Mouse (Mus musculus) hindbrain, embryonic 13.5 days (tissue): ENCODE measurements around the gene Cercam. TPM values are rescaled to one million over a fixed set of nuclear protein-coding genes. Genes with fewer than 3 reads are reported as not detected.

Experiments
- ATAC-seq: fragments of 200-750 bp; cut with Nextera tagmentation; 2 replicates; pipeline ENCODE4 v1.8.0; 2017; ENCODE audit warnings: moderate TSS enrichment; ENCODE audit not compliant: low FRiP score
- H3K27ac ChIP-seq: fragments of 300-500 bp; sonication (generic); 2 replicates; pipeline ENCODE4 v1.5.1; 2015; ENCODE audit warnings: inconsistent platforms, mild to moderate bottlenecking, moderate library complexity
- H3K27me3 ChIP-seq: fragments of 300-500 bp; sonication (generic); 2 replicates; pipeline ENCODE4 v1.6.1; 2015; ENCODE audit warnings: mild to moderate bottlenecking, inconsistent platforms
- H3K36me3 ChIP-seq: fragments of 300-500 bp; sonication (generic); 2 replicates; pipeline ENCODE4 v1.6.1; 2015; ENCODE audit warnings: mild to moderate bottlenecking, inconsistent platforms
- H3K4me1 ChIP-seq: fragments of 300-500 bp; sonication (generic); replicated peaks from 2 replicates; pipeline ENCODE4 v1.6.1; 2015; ENCODE audit warnings: inconsistent platforms
- H3K4me2 ChIP-seq: fragments of 300-500 bp; sonication (generic); 2 replicates; pipeline ENCODE4 v1.6.1; 2015; ENCODE audit warnings: inconsistent platforms, mild to moderate bottlenecking, moderate library complexity
- H3K4me3 ChIP-seq: fragments of 300-500 bp; sonication (generic); 2 replicates; pipeline ENCODE4 v1.5.1; 2015; ENCODE audit warnings: mild to moderate bottlenecking, inconsistent platforms
- H3K9ac ChIP-seq: fragments of 300-500 bp; sonication (generic); 2 replicates; pipeline ENCODE4 v1.6.1; 2015; ENCODE audit warnings: mild to moderate bottlenecking, inconsistent platforms
- H3K9me3 ChIP-seq: fragments of 300-500 bp; sonication (generic); 2 replicates; pipeline ENCODE4 v1.6.1; 2016; ENCODE audit warnings: inconsistent platforms
- WGBS: fragments of 180-500 bp; shearing (Covaris S2); methylation state at CpG from one replicate; pipeline ENCODE4 v1.1.7; 2015; 5-methylcytosine and 5-hydroxymethylcytosine counted together
- polyA plus RNA-seq: library from polyadenylated mRNA; unstranded; fragments of >200 nt; fragmentation: Nextera tagmentation; extraction: Ambion mirVana; gene quantifications from 2 replicates; pipeline ENCODE4 v1.2.1, GENCODE M21; 2015

The Cercam gene
- polyA plus RNA-seq, 1 experiment from 2014 or later = 23.8 TPM

DNA sequence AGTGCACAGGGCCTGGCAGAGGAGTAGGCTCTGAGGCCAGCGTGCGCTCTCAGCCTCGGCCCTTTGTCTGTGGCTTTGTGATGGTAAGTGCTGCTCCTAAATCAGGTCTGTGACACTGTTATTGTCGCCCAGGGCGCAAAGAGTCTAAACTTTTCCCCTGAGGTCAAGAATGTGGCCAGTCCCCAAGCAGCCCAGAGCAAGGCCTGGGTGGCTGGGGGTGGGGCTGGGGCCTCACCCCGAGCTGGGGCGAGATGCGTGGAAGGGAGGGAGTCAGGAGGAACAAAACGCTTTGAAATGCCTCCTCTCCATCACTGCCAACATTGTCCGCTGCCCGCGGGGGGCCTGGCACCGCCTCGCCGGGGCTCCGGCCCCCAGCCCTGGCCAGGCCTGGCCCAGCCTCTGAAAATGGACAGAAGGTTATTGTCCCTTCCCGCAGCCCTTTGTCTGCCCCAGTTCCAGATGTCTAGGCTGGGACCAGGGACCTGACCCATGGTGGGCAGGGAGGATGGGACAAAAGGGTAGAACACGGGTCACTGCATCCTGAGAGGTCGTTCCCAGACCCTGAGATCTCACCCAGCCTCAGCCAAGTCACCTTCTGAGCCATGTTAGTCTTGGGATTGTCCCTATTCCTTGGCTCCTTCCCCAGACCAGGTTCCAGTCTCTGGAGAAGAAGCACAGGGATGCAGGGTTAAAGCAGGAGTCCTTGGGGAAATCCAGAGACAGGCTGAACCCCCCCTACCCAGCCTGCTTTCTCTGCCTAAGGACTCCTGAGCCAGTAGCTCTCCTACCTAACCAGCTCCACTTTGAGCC lies 12.3 kb upstream of the Cercam start:
- peak overlapping the region; percentile 75 for H3K27ac ChIP-seq
- WGBS = 10% methylated on average over 18 of the region's 19 CpGs

DNA sequence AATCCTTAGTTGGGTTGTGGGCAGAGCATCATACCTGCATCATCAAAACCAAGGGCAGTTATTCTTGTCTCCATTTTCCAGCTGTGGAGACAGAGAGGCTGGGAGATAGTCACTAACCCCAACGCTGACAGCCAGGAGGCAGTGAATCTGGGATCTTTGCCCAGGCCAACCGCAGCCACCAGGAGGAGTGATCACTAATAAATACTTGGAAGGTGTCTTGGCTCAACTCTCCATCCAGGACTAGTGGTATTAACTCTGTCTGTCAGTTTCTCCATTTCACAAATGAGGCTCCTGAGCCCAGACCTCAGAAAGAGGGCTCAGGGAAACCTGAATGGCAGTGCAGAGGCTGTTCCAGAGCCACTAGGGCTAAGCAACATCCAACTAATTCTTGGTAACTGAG lies 11.6 kb upstream of the Cercam start:
- no peaks in the 10 kb centered on the region for H3K36me3 ChIP-seq
- no peaks in the 10 kb centered on the region for H3K9me3 ChIP-seq
- H3K4me1 ChIP-seq = peaks cover 60% of the 10 kb centered on the region
- 10% methylated on average over 2 of the region's 2 CpGs for WGBS
- H3K27ac ChIP-seq = peak overlapping the region; percentile 75; the same call in 1 of the 2 replicates
- ATAC-seq = no peak
- no peak overlapping the region for H3K4me3 ChIP-seq
- H3K9ac ChIP-seq = no peak overlapping the region
- H3K4me2 ChIP-seq = no peak overlapping the region
- H3K27me3 ChIP-seq = no peaks in the 10 kb centered on the region

More for the DNA sequence above, 12.3 kb upstream of the Cercam start:
- no peak for ATAC-seq
- H3K9ac ChIP-seq = peak overlapping the region; percentile 60
- no peaks in the 10 kb centered on the region for H3K27me3 ChIP-seq
- peaks cover 60% of the 10 kb centered on the region for H3K4me1 ChIP-seq
- H3K9me3 ChIP-seq = no peaks in the 10 kb centered on the region
- H3K36me3 ChIP-seq = no peaks in the 10 kb centered on the region
- 0 out of 2 replicates have a peak overlapping the region, but pooled peaks have one; percentile 4 for H3K4me2 ChIP-seq
- no peak overlapping the region for H3K4me3 ChIP-seq

DNA sequence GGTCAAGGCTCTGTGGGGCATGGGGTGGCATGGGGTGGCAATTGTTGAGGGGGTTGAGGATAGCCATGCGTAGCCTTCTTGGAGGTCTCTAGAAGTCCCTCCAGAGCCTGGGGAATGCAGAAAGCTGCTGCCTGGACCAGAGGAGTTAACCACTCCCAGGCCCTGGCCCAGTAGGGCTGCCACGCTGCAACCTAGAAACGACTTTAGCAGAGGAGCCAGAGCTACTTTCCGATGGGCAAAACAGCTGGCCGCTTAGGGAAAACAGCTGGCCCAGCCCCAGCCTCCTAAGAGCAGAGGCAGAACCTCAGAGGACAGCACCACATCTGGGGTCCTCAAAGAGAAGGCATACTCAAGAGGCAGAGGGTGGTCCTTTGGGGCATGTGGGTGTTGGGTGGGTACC lies 11.0 kb upstream of the Cercam start:
- H3K9ac ChIP-seq = no peak overlapping the region
- H3K4me2 ChIP-seq = no peak overlapping the region
- no peaks in the 10 kb centered on the region for H3K9me3 ChIP-seq
- no peak overlapping the region for H3K4me3 ChIP-seq
- H3K4me1 ChIP-seq = peaks cover 55% of the 10 kb centered on the region
- ATAC-seq = no peak
- no peaks in the 10 kb centered on the region for H3K27me3 ChIP-seq
- H3K36me3 ChIP-seq = no peaks in the 10 kb centered on the region
- WGBS = 54% methylated on average over 5 of the region's 5 CpGs
- H3K27ac ChIP-seq = no peak overlapping the region

DNA sequence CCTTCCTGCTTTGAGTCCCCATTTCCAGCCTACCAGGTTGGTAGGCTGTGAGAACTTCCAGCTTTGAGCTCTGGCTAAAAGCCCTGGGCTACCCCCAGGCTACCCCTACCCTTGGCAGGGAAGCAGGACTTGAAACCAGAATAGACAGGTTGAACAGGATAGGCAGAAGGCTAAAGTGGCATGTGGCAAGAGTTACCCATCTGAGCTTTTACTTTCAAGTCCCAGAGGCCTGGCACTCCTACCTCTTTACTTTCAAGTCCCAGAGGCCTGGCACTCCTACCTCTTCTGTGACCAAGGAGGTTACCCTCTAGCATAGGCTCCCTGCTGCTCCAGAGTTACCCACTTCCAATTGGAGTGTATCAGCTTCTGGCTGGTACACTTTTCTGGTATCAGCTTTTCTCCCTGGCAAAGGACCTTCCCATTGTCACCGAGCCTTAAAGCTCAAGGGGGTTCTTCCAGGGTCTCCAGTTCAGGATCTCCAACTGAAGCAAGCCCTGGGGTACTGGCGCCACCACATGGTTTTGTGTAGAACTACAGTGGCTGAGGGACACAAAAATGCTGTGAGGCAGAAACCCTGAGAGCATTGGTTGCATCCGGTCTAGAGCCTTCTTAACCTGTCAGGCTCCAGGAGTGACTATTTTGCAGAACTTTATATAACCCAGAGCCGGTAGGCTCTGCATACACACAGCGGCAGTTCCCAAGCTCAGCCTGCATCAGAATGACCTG lies 10.1 kb upstream of the Cercam start:
- ATAC-seq = no peak; the same call in 1 of the 2 replicates
- Histone ChIP-seq H3K9ac (no peak overlapping the region), H3K4me2 (no peak overlapping the region), H3K4me3 (no peak overlapping the region), H3K36me3 (no peaks in the 10 kb centered on the region), H3K4me1 (peaks cover 45% of the 10 kb centered on the region), H3K27ac (0 out of 2 replicates have a peak overlapping the region, but pooled peaks have one; percentile 30), H3K9me3 (no peaks in the 10 kb centered on the region), H3K27me3 (no peaks in the 10 kb centered on the region)
- 9% methylated on average over 5 of the region's 5 CpGs for WGBS

DNA sequence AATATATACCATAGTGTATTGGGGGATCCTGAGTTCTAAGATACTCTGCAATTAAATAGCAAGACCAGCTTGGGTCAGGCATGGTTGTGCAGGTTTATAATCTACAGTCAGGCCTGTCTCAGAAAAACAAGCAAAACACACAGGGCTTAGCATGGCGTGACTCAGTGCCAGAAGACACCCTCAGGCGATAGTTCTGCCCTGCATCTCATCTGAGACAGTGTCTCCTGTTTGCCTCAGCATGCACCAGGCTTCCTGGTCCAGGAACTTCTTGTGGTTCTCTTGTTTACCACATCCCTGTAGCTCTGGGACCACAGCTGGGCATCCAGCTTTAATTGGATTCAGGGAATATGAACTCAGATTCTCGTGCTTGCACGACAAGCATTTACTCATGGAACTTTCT lies 3.8 kb upstream of the Cercam start:
- Histone ChIP-seq H3K4me1 (peaks cover 14% of the 10 kb centered on the region), H3K9ac (no peak overlapping the region), H3K4me3 (no peak overlapping the region), H3K27ac (no peak overlapping the region), H3K27me3 (no peaks in the 10 kb centered on the region), H3K4me2 (no peak overlapping the region), H3K36me3 (no peaks in the 10 kb centered on the region), H3K9me3 (no peaks in the 10 kb centered on the region)
- ATAC-seq = no peak
- WGBS = 82% methylated on average over 4 of the region's 4 CpGs

DNA sequence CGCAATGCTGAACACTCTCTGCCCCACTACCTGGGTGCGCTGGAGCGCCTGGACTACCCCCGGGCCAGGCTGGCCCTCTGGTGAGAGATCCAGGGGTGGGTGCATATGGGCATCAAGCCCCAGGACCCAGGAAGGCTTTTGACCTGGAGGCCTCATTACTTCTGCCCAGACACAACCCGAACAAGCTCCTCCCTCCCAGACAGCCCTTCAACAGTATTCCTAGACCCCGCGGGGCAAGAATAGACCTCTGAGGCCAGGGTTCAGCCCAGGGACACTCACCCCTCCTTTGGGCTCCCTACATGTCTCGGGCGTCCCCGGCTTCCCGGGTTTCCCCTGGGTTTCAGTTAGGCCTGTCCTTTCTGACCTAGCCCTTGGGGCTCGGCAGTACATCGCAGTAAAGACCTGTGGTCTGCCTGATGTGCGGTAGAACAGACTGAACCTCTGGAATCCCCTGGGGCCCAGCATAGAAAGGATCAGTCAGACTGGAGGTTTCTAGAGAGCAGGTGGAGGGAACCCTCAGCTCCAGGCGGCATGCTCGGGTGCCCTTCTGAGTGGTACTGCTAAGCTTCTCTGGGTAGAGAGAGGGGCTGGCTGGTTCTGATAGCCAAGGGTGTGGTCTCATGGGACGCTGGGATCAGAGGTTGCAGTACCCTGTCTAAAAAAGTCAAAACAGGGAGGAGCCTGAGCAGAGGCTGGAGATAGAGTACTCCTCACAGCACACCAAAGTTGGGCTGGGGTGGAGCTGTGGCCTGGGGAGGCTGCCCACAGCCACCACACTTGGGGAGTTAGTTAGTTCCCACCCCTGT lies 885 bp downstream of the Cercam start:
- peaks cover 23% of the 10 kb centered on the region for H3K4me1 ChIP-seq
- peak overlapping the region; percentile 74 for H3K9ac ChIP-seq
- peak overlapping the region; percentile 47 for H3K4me3 ChIP-seq
- peak overlapping the region; percentile 82 for H3K27ac ChIP-seq
- peaks cover 23% of the 10 kb centered on the region for H3K36me3 ChIP-seq
- no peaks in the 10 kb centered on the region for H3K9me3 ChIP-seq
- WGBS = 1% methylated on average over 17 of the region's 17 CpGs
- peak overlapping the region; percentile 74 for H3K4me2 ChIP-seq
- no peaks in the 10 kb centered on the region for H3K27me3 ChIP-seq
- peak; percentile 58 for ATAC-seq

DNA sequence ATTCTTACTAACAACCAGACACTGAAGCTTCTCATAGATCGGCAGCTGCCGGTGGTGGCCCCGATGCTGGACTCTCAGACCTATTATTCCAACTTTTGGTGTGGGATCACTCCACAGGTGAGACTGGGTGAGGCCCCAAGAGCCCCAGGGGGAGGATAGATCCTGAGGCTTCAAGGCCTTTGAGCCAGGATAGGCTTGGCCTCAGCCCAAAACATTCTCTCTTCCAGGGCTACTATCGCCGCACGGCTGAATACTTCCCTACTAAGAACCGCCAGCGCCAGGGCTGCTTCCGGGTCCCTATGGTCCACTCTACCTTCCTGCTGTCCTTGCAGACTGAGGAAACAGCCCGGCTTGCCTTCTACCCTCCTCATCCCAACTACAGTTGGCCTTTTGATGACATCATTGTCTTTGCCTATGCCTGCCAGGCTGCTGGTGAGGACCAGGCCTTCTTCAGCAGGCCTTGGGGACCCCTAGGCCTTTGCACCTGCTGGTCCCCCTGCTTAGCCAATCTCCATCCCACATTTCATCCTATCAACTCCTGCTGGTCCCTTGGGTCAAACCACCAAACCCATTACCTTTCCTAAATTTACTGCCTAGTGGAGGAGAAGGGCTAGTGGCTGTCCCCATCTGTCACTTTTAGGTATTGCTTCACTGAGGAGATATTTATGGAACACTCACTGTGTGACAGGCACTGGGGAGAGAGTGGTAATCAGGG lies 3.8 kb downstream of the Cercam start:
- H3K4me1 ChIP-seq = peaks cover 25% of the 10 kb centered on the region
- no peak for ATAC-seq
- 93% methylated on average over 10 of the region's 10 CpGs for WGBS
- H3K4me3 ChIP-seq = no peak overlapping the region
- H3K9me3 ChIP-seq = no peaks in the 10 kb centered on the region
- H3K9ac ChIP-seq = peak overlapping the region; percentile 4; the same call in 1 of the 2 replicates
- no peak overlapping the region for H3K27ac ChIP-seq
- H3K36me3 ChIP-seq = peaks cover 40% of the 10 kb centered on the region
- no peaks in the 10 kb centered on the region for H3K27me3 ChIP-seq
- H3K4me2 ChIP-seq = no peak overlapping the region

DNA sequence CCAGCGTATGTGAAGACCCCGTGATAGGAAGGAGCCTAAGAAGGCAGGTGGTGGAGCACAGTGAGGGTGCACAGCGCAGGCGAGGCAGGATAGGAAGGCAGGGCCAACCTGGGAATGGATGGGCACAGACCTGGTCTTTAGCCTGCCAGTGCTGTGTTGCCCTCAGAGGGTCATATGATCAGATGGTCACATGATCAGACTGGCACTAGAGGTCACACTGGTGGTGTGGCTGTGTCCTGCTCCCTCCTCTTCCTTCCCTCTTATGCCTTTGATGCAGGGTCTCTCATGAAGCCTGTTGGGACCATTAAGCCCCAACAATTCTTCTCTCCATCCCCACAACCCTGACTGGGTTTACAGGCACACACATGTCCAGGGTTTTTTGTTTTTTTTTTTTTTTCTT lies 4.8 kb downstream of the Cercam start:
- peaks cover 29% of the 10 kb centered on the region for H3K4me1 ChIP-seq
- H3K27ac ChIP-seq = no peak overlapping the region
- no peak overlapping the region for H3K4me3 ChIP-seq
- H3K9ac ChIP-seq = no peak overlapping the region
- no peak overlapping the region for H3K4me2 ChIP-seq
- no peaks in the 10 kb centered on the region for H3K27me3 ChIP-seq
- ATAC-seq = no peak
- 88% methylated on average over 4 of the region's 4 CpGs for WGBS
- H3K36me3 ChIP-seq = peaks cover 47% of the 10 kb centered on the region
- H3K9me3 ChIP-seq = no peaks in the 10 kb centered on the region

DNA sequence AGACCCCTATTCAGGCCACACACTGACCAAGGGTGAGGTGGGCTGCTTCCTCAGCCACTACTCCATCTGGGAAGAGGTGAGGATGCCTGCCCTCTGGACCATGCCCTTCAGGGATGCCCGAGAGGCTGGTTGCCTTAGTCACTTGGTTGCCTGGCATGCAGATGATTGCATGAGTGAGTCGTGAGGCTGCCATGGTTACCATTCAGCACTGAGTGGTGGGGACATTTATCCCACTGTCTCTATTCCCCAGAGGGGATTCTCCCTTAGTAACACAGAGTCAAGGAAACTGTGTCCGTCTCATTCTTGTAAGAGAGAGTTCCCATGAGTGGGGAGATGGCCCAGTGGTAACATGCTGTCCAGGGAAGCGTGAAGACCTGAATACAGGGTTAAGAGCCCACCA lies 9.1 kb downstream of the Cercam start:
- H3K4me1 ChIP-seq = peaks cover 8% of the 10 kb centered on the region
- no peak overlapping the region for H3K9ac ChIP-seq
- no peak overlapping the region for H3K4me2 ChIP-seq
- H3K27ac ChIP-seq = no peak overlapping the region
- H3K36me3 ChIP-seq = peaks cover 52% of the 10 kb centered on the region
- no peaks in the 10 kb centered on the region for H3K9me3 ChIP-seq
- H3K27me3 ChIP-seq = no peaks in the 10 kb centered on the region
- no peak overlapping the region for H3K4me3 ChIP-seq
- 42% methylated on average over 4 of the region's 4 CpGs for WGBS
- peak; percentile 72; the same call in 1 of the 2 replicates for ATAC-seq

DNA sequence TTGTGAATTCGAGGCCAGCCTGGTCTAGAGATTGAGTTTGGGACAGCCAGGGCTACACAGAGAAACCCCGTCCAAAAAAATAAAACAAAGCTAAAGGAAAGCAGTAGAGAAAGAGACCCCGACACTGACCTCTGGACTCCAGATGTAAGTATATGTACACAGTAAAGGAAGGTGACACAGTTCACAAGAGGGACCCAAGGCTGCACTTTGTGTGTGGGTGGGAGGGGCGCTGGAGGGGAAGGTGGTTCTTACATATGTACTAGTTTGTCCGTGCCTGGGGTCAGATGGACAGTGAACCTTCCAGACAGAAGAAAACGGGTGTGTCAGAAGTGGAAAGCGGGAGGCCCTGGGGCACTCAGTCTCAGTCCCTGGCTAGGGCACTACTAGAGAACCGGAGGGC lies 10.2 kb downstream of the Cercam start:
- H3K9me3 ChIP-seq = no peaks in the 10 kb centered on the region
- H3K4me2 ChIP-seq = no peak overlapping the region
- H3K27ac ChIP-seq = no peak overlapping the region
- ATAC-seq = no peak
- H3K4me1 ChIP-seq = peaks cover 8% of the 10 kb centered on the region
- no peak overlapping the region for H3K4me3 ChIP-seq
- 75% methylated on average over 8 of the region's 8 CpGs for WGBS
- H3K9ac ChIP-seq = no peak overlapping the region
- peaks cover 46% of the 10 kb centered on the region for H3K36me3 ChIP-seq
- H3K27me3 ChIP-seq = no peaks in the 10 kb centered on the region

DNA sequence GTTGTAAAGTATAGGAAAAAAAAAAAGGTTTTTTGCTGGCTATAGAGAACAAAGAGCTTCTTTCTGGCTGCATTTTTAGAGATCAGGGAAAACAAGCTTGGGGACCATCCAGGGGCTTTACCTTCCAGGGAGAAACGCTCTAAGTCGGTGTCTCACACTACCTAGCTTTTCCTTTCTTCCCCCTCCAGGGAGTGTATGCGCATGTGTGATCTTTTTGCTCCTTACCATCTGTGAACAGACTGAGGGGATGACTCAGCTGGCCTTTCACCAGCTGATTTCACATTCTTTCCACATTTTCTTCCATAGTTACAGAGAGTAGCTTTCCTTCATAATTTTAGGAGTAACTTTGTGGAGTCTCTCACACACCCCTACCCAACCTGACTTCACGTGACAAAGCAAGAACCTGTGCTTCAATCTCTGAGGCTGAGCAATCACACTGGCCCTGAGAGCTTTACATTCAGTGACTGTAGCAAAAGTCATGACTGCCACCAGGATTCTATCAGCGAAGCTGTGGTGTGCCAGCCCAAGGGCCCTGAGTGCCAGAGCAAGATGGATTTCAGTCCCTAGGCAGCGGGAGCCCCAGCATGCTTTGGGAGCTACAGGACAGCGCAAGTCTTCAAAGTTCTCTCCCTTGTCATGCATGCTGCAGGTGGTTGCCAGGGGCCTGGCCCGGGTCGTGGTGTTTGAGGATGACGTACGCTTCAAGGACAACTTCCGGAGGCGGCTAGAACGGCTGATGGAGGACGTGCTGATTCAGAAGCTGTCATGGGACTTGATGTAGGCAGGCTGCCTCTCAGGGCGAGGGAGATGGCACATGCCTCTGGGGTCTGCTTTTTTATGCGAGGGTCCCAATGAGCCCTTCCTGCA lies 11.2 kb downstream of the Cercam start:
- Histone ChIP-seq H3K4me3 (no peak overlapping the region), H3K27ac (no peak overlapping the region), H3K27me3 (no peaks in the 10 kb centered on the region), H3K9me3 (no peaks in the 10 kb centered on the region), H3K9ac (no peak overlapping the region), H3K36me3 (peaks cover 41% of the 10 kb centered on the region), H3K4me1 (peaks cover 8% of the 10 kb centered on the region), H3K4me2 (no peak overlapping the region)
- ATAC-seq = no peak
- 78% methylated on average over 17 of the region's 17 CpGs for WGBS
